Mouse (Mus musculus): ENCODE results near the gene Cetn4.

Gene Cetn4

DNA sequence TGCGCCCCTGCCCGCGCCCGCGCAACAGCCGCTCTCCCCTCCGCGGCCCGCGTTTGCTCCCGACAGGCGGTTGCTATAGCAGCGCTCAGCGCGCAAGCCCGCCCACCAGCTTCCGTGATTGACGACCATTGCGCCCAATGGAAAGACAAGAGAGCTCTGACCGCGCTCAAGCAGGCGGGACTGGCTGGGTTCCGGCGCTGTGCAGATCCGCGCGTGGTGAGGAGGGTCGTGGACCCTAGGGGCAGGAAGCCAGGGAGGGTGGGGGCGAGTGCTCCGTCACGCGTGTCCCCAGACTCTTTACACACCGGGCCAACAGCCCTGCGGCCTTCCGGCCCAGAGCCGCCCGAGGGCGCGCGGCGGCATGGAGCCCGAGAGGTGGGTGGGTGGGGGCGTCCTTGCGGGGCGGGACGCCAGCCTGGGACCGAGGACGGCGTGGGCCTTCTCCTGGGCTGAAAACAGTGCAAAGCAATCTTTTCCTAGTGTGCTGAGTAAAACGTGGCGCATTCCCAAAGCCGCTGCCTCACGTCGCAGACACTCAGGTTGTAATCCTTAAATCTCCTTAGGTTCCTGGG lies at the start of gene Cetn4, which contains the start of gene Bbs12:
Gene Cetn4 (minus strand): TSS at position 339 of the 572 bp plus-strand sequence.
Gene Bbs12 (plus strand): TSS at position 185 of the 572 bp plus-strand sequence.
- POLR2A ChIA-PET, result interaction anchor here in 3 of 4 experiments (0.6 to 2.0 kb wide), 22 partner anchors 9 to 188 kb away, joined by 3 to 15 read pairs (median 4); partner anchors contain the start of genes Nudt6 (in 2 of the 3) and Spata5 (in 2 of the 3)
- CTCF ChIA-PET, result interaction anchor here in 3 of 4 experiments (0.6 to 1.6 kb wide), 8 partner anchors 9 to 232 kb away, joined by 3 to 20 read pairs (median 4); partner anchors contain the start of genes Nudt6 (in 1 of the 3) and Spata5 (in 1 of the 3)

DNA sequence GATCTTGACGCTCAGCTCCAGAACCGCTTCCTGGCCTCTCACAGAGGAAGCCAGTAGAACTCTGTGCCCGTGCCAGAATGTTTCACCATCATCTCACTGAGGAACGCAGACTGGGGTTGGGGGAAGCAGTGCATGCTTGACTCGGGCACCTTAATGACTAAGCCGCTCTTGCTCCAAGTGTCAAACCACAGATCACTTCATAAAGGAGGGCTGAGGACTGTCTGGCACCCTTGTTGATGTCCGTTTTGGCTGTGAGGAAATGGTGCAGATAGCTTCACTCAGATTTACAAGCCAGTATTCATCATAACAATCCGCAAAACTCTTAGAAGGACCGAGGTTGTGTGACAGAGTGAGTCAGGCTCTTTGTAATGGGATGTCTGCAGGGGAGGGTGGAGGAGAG lies 48.2 kb upstream of the Cetn4 start:
- ChIA-PET CTCF (no interaction called here), POLR2A (interaction anchor here in 2 of 4 experiments (0.5 to 0.8 kb wide), 4 partner anchors 25 to 985 kb away, joined by 3 to 6 read pairs (median 3); no protein-coding TSS in a partner anchor)

DNA sequence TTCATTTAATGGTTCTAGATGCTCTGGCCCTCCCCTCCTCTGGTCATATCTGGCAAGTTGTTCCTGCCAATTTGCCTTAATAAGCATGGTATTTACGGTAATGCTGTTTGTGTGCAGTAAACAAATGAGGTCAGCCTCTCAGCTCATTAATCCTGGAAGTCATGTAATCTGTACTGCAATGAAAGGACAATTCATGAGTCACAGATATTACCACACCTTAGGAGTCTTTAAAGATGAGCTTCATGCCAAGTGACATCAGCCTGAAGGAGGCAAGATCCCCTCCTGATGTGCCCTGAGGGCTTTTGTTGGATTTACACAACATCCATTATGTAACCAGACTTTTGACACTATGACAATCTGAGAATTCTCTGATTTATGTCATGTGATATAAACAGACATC lies 42.2 kb upstream of the Cetn4 start:
- ChIA-PET POLR2A (interaction anchor here in 1 of 4 experiments (0.9 kb wide), 1 partner anchor 14 kb away, joined by 3 read pairs; no protein-coding TSS in a partner anchor), CTCF (no interaction called here)

DNA sequence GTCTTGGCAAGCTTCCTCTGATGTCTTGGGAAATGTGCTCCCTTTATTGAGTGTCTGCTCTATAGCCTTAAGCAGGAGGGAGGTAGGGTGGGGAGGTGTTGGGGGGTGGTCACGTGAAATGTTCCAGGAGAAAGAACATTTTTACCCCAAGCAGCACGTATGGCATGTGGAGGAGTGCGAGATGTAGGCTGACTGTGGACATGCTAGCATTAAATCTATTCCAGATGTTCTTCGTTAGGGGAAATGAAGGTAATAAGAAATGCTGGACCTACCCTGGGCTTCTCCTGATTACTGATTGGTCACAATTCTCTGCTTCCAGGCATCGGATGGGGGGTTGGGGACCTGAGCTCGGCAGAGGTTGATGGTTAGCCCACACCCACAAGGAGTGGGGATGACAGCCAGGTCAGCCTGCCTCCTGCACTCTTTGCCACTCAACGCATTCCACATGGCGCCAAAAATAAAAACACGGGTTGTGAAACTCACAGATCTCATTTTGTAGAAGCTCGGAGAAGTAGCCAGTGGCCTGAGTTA lies 41.5 kb upstream of the Cetn4 start:
- ChIA-PET POLR2A (no interaction called here), CTCF (no interaction called here)

DNA sequence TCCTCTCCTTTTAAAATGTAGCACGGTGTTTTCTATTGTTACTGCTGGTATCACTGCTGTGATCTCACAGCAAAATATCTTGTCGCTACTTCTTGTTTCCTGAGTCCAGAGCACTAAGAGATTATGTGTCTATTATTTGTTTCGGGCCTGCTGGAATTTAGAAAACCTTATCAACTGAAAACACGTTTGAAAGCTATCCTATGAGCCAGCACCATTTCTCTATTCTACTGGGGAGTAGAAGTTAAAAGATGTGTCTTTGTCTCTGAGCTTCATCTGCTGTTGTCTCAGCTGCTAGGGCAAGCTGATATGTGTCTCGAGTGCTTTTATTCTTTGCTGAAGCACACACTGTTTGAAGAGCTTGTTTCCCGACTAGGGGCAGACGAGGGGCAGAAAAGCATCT lies 37.9 kb upstream of the Cetn4 start:
- ChIA-PET POLR2A (interaction anchor here in 1 of 4 experiments (0.6 kb wide), 1 partner anchor 419 kb away, joined by 3 read pairs; no protein-coding TSS in a partner anchor), CTCF (interaction anchor here in 2 of 4 experiments (0.6 to 2.4 kb wide), 2 partner anchors 64 to 380 kb away, joined by 3 to 8 read pairs; no protein-coding TSS in a partner anchor)

DNA sequence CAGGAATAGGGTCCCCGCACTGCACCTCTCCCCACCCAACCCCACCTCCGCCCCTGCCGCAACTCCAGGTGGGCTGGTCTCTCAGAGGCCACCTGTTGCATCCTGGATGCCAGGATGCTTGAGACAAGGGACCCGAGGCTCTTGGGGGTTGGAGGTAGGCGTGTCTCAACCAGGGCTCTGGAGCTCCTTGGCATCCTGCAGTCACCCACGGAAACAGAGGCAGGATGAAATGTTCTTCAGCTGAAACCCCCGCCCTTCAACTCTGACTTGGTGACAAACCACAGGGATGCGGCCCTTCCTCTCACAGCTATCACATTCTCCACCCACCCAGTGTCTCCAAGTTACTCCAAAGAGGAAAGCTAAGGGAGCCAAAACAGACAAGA lies 36.6 kb upstream of the Cetn4 start:
- POLR2A ChIA-PET, result interaction anchor here in 2 of 4 experiments (0.7 to 1.2 kb wide), 5 partner anchors 10 to 66 kb away, joined by 3 to 7 read pairs (median 3); no protein-coding TSS in a partner anchor

DNA sequence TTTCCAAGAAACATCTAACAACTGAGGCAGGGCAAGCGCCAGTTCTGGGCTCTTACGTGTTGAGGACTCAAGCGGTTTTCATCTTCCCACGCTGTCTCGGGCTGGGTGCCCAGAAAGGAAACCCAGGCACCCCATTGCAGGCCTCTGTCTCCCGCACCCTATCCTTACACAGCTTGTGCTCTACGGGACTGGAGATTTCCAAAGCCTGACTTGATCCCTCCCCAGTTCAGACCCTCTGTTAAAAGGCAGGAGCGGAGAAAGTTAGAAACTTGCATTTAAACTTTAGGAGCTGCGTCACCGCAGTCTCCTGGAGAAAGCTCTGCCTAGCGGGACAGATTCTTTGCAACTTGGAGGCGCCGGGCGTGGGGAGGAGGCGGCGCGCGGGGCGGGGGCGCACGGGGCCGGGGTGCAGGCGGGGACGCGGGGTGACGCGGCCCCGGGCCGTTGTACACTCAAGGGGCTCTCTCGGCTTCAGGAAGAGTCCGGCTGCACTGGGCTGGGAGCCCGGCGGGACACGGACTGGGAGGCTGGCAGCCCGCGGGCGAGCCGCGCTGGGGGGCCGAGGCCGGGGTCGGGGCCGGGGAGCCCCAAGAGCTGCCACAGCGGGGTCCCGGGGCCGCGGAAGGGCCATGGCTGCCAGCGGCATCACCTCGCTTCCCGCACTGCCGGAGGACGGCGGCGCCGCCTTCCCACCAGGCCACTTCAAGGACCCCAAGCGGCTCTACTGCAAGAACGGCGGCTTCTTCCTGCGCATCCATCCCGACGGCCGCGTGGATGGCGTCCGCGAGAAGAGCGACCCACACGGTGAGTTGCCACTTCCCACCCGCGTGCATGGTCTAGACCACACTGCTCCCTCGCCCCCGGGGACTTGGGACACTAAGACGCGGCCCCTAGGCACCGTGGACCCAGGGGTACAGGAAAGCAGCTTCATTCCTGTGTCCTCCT lies 36.0 kb upstream of the Cetn4 start, which contains the start of gene Fgf2:
Gene Fgf2 (plus strand): TSS at position 126 of the 945 bp plus-strand sequence.
- POLR2A ChIA-PET, result interaction anchor here in 3 of 4 experiments (0.6 to 1.2 kb wide), 6 partner anchors 10 to 66 kb away, joined by 3 to 7 read pairs (median 3); no protein-coding TSS in a partner anchor

More for the DNA sequence above, 36.6 kb upstream of the Cetn4 start:
- CTCF ChIA-PET, result interaction anchor here in 3 of 4 experiments (0.6 to 2.4 kb wide), 6 partner anchors 8 to 629 kb away, joined by 3 to 8 read pairs (median 3); no protein-coding TSS in a partner anchor

DNA sequence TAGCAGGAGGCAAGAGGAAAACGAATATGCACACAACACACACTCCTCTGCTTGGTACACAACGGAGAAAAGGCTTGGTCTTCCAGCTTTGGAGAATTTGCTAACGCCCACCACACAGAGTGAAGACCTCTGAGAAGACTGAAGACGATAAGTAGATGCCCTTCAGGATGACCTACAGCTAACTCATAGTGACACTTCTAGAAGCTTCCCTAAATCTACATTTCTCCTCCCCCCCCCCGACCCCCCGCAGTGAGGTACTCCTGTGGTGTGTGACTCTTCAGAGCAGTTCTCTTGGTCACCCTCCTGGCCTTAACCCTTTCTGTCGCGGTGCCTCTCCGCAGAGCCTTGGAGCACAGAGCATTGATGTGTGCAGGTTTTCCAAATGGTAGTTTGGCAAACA lies 35.2 kb upstream of the Cetn4 start:
- ChIA-PET CTCF (interaction anchor here in 1 of 4 experiments (2.4 kb wide), 1 partner anchor 67 kb away, joined by 8 read pairs; no protein-coding TSS in a partner anchor), POLR2A (interaction anchor here in 2 of 4 experiments (0.6 to 1.2 kb wide), 2 partner anchors 22 to 55 kb away, joined by 3 read pairs; no protein-coding TSS in a partner anchor)

More for the DNA sequence above, 36.0 kb upstream of the Cetn4 start, which contains the start of gene Fgf2:
- CTCF ChIA-PET, result interaction anchor here in 3 of 4 experiments (0.6 to 2.4 kb wide), 6 partner anchors 7 to 630 kb away, joined by 3 to 8 read pairs (median 3); no protein-coding TSS in a partner anchor

DNA sequence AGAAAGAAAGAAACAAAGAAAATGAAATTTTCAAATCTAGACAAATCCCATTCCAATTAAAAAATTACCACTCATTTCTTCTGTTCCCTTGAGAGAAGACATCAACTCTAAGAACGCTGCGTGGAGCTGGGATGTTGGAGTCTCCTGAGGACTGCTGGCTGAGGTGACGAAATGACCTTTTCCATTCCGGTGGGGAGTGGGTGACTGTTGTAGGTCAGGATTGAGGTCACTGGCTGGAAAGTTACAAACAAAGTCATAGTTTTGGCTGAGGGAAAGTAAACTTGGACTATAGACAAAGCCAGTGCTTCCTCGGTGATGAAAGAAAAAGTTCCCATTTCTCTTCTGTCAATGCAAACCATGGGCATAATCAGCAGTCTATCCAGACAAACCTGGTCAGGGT lies 30.3 kb upstream of the Cetn4 start:
- POLR2A ChIA-PET, result no interaction called here
- CTCF ChIA-PET, result interaction anchor here in 2 of 4 experiments (1.4 to 2.3 kb wide), 3 partner anchors 71 to 72 kb away, joined by 3 to 31 read pairs (median 5); no protein-coding TSS in a partner anchor

DNA sequence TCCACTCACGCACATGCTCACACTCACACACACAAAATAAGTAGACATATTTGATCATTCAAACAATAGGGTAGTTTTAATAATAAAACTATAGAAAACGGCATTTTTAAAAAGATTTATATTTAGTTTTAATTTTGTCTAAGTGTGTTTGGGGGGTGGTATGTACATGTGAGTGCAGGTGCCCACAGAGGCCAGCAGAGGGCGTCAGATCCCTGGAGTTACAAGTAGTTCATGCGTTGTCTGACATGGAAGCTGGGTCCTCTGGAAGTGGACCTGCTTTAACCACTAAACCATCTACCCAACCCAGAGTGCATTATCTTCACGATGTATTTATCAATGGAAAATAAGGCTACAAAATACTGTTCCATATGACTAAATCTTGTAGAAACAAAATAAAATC lies 28.6 kb upstream of the Cetn4 start:
- ChIA-PET POLR2A (interaction anchor here in 2 of 4 experiments (0.8 to 1.4 kb wide), 4 partner anchors 9 to 73 kb away, joined by 3 to 4 read pairs (median 4); no protein-coding TSS in a partner anchor), CTCF (interaction anchor here (0.5 to 2.5 kb wide), 19 partner anchors 8 to 229 kb away, joined by 3 to 31 read pairs (median 4); partner anchors contain the start of genes Nudt6 (in 1 of the 4) and Spata5 (in 1 of the 4))

DNA sequence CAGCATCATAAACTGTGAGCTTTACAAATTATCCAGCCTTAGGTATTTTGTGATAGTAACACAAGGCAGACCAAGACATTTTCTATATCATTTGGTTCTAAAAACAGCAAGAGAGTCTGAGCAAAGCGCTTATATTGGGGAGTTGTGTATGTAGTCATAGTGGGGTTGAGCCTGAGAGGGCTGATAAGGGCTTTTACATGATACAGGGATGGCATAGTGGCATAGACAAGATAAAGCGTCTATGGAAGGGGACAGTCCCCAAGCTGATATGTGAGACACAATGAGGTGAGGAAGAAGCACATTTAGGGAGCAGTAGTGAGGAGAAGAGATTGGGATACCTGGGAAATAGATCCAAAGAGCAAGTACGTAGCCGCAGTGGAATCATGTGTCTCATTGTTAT lies 21.5 kb upstream of the Cetn4 start:
- ChIA-PET CTCF (no interaction called here), POLR2A (interaction anchor here in 1 of 4 experiments (0.9 kb wide), 1 partner anchor 86 kb away, joined by 4 read pairs; the partner anchor contains the start of genes Nudt6 and Spata5)

DNA sequence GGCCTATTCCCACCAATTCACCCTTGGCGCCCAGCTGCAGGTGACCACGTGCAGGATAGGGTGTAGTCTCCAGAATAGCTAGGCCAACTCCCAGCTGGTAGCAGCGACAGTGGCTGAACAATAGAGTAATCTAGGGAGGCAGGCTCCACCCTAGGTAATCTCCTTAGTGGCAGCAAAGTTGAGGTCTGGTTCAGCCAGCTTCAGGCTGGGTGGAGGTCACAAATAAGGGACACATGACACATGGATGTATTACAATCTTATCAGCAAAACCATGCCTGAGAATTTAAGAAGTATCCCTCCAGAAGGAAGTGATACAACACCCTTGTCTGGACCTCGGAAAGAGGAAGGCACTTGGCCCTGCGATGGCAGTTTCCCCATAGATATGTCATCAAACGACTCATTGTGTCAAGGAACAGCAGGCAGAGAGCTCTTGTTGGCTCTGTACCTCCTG lies 19.5 kb upstream of the Cetn4 start:
- POLR2A ChIA-PET, result interaction anchor here (0.6 to 1.7 kb wide), 7 partner anchors 9 to 201 kb away, joined by 3 to 5 read pairs (median 4); partner anchors contain the start of genes Bbs12 (in 3 of the 4) and Cetn4 (in 3 of the 4)
- CTCF ChIA-PET, result interaction anchor here in 1 of 4 experiments (1.2 kb wide), 1 partner anchor 9 kb away, joined by 4 read pairs; no protein-coding TSS in a partner anchor

DNA sequence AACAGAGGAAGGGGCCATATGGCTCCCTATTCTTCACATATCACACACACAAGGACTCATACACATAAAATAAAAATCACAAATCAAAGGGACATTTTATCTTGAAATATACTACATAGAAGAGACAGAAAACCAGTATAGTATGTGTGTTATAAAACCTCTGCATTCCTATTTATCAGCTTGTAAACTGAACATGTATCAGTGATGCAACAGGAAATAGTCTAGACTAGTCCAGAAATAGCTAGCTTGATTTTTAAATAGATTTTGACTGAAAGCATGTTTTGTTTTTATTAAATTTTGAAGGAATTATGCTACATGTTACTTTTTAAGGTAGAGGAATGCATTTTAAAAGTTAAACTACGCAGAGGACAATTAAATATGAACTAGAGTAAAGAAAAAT lies 17.5 kb upstream of the Cetn4 start:
- POLR2A ChIA-PET, result no interaction called here
- CTCF ChIA-PET, result no interaction called here

DNA sequence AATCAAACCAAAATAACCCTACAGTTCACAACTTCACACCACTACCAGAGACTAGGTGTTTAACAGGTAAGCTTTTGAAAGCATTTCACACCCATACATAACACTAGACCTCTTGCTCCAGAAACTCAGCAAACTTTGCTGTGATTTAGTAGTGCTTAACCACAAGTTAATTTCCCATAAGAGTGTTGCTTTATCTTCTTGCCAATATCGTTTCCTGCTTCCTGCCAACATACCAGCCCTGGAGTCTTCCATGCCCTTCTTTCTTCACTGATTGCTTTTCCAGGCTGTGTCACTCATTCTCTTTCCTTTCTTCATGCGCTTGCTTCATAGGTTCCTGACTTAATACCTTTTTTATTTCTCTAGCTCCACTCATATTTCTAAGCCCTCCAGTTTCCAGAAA lies 16.0 kb upstream of the Cetn4 start:
- POLR2A ChIA-PET, result interaction anchor here in 1 of 4 experiments (1.3 to 1.5 kb wide), 2 partner anchors 11 to 16 kb away, joined by 4 to 6 read pairs; partner anchors contain the start of genes Bbs12 and Cetn4
- CTCF ChIA-PET, result interaction anchor here in 2 of 4 experiments (0.7 to 1.1 kb wide), 2 partner anchors 13 to 86 kb away, joined by 3 read pairs; no protein-coding TSS in a partner anchor

DNA sequence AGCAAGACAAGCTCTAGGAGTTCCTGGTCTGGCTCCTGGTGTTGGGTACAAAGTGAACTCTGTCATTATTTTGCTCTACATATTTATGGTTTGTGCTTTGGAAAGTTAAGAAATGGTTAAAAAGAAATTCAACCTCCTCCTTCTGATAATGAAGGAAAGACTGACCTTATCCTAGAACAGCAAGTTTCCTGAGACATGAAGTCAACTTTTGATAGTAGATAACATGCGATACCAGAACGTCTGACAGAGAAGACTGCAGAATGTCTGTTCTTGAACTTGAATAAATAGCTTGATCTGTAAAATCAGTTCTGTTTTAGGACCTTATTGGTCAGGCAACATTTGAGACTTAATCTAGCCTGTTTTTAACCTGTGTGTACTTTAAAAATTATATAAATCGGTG lies 14.1 kb upstream of the Cetn4 start:
- ChIA-PET CTCF (interaction anchor here in 1 of 4 experiments (2.4 kb wide), 1 partner anchor 23 kb away, joined by 5 read pairs; no protein-coding TSS in a partner anchor), POLR2A (no interaction called here)

DNA sequence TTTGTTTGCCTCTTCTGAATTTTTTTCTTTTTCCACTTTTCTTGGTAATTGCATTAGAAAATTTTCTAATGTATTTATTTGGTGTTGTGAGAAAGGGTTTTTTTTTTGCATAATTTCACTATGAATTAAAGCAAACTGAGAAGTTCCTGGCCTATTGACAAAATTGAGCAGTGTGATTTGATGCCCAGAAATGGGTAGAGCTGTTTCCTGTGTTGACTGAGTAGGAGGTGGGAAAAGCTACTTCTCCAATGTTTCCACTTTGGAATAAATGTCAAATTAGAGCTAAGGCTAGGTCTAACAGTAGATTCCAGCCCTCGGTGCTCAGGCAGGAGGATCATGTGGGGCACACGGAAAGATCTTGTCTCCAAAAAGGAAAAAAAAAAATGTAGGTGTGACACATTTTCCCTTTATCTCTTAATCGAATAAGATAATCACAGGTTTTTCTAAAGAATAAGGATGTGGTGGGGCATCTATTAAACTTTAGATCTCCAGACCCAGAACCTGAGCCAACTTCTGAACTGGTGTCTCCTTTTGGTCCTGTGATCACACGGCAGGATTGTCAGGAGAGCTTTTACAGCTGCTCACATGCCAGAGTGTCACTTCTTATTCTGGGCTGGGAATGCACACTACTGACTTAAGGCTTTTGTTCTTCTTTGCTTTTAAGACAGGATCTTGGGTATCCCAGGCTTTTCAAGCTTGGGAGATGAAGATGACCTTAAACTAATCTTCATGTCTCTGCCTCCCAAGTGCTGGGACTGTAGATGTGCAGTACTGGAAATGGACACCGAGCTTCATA lies 13.0 kb upstream of the Cetn4 start:
- CTCF ChIA-PET, result interaction anchor here in 3 of 4 experiments (0.7 to 2.4 kb wide), 7 partner anchors 13 to 851 kb away, joined by 3 to 5 read pairs (median 3); partner anchors contain the start of genes Bbs12 (in 1 of the 3), Nudt6 (in 1 of the 3) and Spata5 (in 1 of the 3)
- POLR2A ChIA-PET, result interaction anchor here in 2 of 4 experiments (0.5 to 0.9 kb wide), 3 partner anchors 12 to 449 kb away, joined by 3 to 4 read pairs (median 3); no protein-coding TSS in a partner anchor
